Mouse (Mus musculus) mouse embryonic stem cell (cell line): ENCODE data around the gene Rreb1.

Source experiments
- in situ Hi-C, 2 experiments: fragments of 300-500 bp; cut with MboI; formaldehyde crosslinking; loops; 1 replicate in 1 of 2; 3 replicates in 1 of 2; pipeline ENCODE4 v1.14.3; 2019 to 2020; ENCODE audit warnings: low sequenced_read_pairs in 2 of 2, low pct_unique_long_range_greater_than_20kb in 1 of 2, mixed read lengths in 1 of 2; ENCODE audit not compliant: unreplicated experiment in 1 of 2

Rreb1 gene

DNA sequence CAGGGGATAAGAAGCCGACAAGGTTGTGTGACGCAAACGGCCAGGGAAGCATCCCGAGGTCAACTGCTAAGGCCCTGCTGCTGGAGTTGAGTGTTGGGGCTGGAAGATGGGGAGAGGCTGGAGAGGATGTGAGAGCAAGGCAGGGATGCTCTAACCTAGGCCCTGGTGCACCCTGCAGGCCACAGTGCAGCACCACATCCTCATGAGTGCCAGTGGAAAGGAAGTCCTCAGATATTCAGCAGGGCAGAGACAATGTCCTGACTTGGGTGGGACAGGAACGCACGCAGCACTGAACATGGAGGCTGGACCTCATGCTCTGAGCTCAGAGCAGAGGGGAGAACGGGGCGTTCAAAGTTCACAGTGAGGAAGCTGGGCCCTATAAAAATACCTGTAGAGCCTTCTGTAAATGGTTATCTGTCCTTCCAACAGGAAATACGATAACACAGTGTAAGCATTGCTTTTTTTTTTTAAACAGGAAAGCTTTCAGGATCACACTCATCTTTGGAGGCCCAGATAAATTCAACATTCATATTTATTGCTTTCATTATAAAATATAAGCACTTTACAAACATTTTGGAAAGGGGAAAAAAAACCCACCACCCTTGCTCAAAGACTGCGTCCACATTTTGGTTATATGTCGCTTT lies 192.8 kb downstream of the Rreb1 start:
- in situ Hi-C loops: loop anchor here in 1 of 2 experiments (25.0 kb wide), 1 partner anchor 434 kb away; no protein-coding TSS in a partner anchor

DNA sequence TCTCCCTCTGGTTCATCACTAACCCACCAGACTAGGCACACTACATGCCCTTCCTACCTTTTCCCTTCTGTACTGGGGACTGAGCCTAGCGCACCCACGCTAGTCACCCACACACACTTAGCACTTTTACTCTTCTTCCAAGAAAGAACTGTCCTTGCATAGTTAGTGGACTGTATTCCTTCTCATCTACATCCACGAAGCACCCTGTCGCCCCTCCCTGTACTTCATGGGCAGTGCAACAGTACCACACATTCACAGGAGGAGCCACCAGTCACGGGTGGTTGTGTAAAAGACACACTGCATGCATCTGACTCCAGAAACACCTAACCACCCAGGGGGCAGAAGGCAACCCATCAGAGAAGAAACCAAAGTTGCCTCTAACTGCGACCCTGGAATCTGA lies 195.8 kb downstream of the Rreb1 start:
- in situ Hi-C loops: loop anchor here in 1 of 2 experiments (25.0 kb wide), 1 partner anchor 437 kb away; no protein-coding TSS in a partner anchor

DNA sequence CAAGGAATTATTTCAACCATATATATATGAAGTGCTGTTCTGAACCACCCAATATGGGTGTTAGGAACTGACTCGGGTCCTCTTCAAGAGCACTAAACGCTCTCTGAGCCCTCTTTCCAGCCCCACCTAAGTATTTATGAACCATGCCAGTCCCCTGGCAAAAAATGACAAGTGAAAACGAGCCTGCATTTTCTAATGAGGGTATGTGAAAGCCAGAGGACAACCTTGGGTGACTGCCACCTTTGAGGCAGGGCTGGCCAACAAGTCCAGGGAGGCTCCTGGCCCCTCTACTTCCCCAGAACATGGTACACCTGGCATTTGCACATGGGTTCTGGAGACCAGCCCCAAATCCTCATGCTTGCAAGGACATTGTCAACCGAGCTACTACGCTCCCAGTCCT lies 196.5 kb downstream of the Rreb1 start:
- in situ Hi-C loops: loop anchor here in 1 of 2 experiments (25.0 kb wide), 1 partner anchor 437 kb away; no protein-coding TSS in a partner anchor

DNA sequence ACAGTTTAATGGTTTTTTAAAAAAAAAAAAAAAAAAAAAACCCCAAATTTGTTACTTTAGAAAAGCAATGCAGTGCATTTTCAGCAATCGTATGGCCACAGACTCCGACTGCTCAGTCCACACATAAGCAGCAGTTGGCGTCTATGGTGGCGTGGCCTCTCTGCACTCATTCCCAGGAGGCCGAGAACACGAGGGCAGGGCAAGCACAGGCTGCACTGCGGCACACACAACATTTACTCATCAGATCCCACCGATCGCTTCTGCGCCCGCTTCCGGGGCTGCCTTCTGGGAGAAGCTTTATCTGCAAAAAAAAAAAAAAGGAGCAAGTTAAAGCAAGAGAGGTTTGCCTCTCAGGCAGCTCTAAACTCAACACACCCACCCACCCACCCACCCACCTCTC lies 201.3 kb downstream of the Rreb1 start:
- in situ Hi-C loops: no loop called here

DNA sequence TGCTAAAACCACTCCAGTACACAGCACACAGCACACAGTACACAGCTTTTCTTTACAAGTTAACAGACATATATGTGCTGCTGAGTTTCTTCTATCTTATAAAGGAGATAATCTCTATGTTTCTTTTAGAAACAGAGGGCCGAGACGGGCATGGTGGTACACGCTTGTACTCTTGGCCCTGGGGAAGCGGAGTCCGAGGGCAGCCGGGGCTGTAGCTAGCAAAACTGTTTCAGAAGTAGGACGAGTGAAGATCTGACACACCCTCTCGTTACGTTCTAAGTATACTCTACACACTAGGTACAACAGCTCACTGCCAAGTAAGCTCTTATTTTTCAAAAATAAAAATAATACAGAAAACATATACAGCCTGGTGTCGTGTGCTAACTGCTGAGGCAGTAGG lies 202.1 kb downstream of the Rreb1 start:
- in situ Hi-C loops: loop anchor here in 1 of 2 experiments (10.0 kb wide), 1 partner anchor 234 kb away; no protein-coding TSS in a partner anchor

DNA sequence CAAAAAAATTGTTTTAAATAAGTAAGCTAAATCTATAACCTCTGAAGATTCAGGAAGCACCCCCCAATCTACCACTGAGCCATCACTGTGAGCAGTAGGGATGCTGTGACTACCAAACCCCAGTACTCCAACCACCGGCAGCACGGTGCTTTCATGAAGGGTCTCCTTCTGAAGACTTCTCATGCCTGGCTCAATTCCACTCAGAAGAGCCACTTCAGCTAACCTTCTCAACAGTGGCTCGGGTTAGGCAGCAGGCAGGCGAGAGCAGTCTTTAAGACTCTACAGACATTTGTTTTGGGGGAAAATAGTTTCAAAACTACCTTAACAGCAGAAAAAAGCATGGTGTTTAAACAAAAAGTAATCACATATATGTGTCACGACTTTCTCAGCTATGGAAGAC lies 202.9 kb downstream of the Rreb1 start:
- in situ Hi-C loops: loop anchor here in 1 of 2 experiments (10.0 kb wide), 1 partner anchor 234 kb away; no protein-coding TSS in a partner anchor

DNA sequence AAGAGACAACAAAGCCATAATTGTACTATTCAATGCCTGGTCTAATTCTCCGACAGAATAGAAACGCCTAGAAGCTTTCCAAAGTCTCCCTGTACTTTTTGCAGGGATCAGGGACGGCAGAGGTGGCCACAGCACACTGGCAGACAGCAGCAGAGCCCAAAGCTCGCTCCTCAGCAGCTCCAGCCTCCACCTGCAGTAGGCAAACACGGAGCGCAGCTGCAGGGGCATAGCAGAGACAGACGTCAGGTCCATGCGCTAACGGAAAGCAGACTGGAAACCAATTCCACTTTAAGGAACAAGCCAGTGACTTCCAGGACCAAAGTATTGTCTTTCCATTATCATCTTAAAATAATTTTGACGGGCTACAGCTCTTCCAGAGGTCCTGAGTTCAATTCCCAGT lies 208.0 kb downstream of the Rreb1 start:
- in situ Hi-C loops: loop anchor here in 1 of 2 experiments (10.0 kb wide), 1 partner anchor 229 kb away; no protein-coding TSS in a partner anchor

DNA sequence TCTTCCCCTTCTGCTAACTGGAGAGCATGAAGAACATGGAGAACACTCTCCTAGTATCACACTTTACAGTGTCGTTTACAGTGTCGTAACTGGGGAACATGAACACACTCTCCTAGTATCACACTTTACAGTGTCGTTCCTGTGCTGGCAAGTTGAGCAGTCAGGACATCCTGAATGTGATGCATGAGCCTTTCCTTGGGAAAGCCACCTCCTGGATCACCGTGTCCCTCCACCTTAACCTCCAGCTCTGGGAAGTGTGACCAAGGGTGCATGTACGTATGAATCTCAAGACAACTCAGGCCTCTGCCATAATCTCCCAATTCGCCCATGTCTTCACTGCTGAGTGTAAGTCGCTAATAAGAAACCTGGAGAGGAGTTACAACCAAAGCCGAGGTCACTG lies 211.5 kb downstream of the Rreb1 start:
- in situ Hi-C loops: loop anchor here in 1 of 2 experiments (10.0 kb wide), 1 partner anchor 225 kb away; no protein-coding TSS in a partner anchor

DNA sequence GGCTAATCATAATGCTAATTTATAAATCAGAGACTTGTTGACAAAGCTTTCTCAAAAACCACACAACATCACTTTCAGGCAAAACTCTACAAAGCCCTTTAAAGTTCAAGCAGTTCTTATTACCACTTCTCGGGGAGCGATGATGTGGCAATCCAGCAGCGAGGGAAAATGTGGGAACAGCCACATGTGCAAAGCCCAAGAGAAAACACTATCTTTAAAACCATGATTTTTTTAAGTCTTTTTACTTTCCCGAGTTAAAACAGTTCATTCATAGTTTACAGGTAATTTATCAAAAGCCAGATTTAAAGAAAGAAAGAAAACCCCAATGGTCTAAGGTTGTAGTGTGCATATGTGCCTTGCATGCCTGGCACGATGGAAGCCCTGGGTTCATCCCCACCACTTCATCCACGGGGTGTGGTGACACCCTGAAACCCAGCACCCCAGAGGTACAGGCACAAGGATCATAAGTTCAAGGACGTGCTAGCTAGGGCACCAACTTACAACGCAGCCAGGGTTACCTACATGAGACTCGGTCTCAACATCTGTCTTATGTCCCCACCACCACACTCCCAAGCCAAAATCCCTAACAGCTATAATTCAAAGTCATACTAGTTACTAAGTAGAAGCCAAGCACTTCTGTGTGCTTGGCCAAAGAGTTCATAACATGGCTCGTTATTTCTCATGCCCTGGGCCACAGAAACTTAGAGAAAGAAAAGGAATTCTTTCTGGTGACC lies 214.6 kb downstream of the Rreb1 start:
- in situ Hi-C loops: no loop called here

DNA sequence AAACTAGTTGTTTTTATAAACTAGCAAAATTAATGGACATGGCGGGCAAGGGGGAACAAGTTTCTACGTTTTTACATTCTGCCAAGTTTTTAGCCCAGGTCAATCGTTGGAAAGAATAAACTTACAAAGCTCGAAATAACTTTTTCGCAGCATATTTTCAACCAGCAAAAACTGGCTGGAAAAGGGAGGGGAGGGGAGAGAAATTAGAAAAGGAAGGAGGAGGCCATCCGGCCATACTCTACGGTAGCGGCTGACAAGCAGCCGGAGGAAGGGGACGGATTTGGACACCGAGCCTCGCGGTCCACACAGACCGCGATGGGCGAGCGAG lies 215.1 kb downstream of the Rreb1 start:
- in situ Hi-C loops: no loop called here

DNA sequence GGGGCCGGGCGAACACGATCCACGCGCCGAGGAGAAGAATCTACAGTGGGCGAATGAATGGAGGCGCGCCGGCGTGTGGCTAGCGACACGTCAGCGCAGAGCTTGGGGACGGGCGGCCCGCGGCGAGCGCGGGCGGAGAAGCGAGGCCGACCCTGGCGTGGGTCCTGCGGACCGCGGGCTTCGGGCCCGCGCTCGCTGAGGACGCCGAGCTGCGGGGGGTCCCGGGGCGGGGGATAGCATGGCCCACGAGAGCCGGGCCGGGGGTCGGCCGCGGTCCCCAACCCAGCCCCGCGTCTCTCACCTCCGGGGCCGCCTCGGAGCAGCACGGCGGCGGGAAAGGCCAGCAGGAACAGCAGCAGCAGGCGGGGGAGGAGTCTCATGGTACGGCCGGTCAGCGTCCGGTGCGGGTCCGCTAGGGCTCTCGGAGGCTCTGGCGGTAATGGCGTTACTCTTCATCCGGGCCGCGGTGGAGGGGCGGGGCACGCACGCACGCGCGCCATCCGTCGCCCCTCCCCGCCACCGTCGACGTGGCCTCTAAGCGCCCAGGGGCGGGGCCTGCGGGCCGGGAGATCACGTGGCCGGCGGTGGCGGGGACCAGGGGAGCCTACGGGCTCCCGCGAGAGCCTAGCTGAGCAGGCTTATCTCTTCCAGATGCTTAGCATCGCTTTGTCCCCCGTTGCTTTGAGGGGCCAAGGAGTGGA lies 215.7 kb downstream of the Rreb1 start, which contains the start of gene Ssr1:
Gene Ssr1, minus strand, starts transcription at position 514 of the 701 bp plus-strand sequence.
- in situ Hi-C loops: no loop called here

DNA sequence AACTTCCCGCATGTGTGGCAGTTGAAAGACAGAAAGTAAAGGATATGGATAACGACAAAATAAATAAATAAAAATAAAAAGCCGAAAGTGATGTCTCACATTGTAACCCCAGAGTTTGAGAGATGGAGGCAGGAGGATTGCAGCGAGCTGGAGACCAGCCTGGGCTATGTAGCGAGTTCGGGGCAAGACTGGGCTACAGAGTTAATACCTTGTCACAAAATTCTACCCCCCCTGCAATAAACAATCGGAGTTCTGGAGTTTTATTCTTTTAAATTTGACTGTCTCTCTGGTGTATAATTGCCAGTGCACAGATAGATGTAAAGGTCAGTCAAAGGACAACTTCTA lies 216.2 kb downstream of the Rreb1 start:
- in situ Hi-C loops: no loop called here

DNA sequence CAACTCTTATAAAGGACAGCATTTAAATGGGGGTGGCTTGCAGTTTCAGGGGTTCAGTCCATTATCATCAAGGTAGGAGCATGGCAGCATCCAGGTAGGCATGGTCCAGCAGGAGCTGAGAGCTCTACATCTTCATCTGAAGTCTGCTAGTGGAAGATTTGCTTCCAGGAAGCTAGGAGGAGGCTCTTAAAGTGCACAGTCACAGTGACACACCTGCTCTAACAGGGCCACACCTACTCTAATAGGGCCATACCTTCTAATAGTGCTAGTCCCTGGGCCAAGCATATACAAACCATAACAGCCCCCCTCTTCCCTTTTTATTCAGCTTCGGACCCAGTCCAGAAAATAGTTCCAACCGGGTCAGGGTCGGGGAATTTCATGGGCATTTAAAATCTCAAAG lies 221.5 kb downstream of the Rreb1 start:
- in situ Hi-C loops: loop anchor here in 1 of 2 experiments (5.0 kb wide), 1 partner anchor 33 kb away; no protein-coding TSS in a partner anchor
